Mouse (Mus musculus) forebrain, embryonic 12.5 days (tissue): ENCODE results near the gene Galnt7. TPM values are rescaled to one million over a fixed set of nuclear protein-coding genes. Genes with fewer than 3 reads are reported as not detected.

Experiments
- ATAC-seq: fragments of 200-750 bp; cut with Nextera tagmentation; 2 replicates; pipeline ENCODE4 v1.8.0; 2017; ENCODE audit warnings: moderate TSS enrichment; ENCODE audit not compliant: low FRiP score
- H3K27ac ChIP-seq: fragments of 300-500 bp; sonication (generic); 2 replicates; pipeline ENCODE4 v1.5.1; 2016; ENCODE audit warnings: mild to moderate bottlenecking
- H3K27me3 ChIP-seq: fragments of 300-500 bp; sonication (generic); 2 replicates; pipeline ENCODE4 v1.6.1; 2016; ENCODE audit warnings: mild to moderate bottlenecking
- H3K36me3 ChIP-seq: fragments of 300-500 bp; sonication (generic); replicated peaks from 2 replicates; pipeline ENCODE4 v1.6.1; 2016; ENCODE audit warnings: mild to moderate bottlenecking
- H3K4me1 ChIP-seq: fragments of 300-500 bp; sonication (generic); 2 replicates; pipeline ENCODE4 v1.6.1; 2016
- H3K4me2 ChIP-seq: fragments of 300-500 bp; sonication (generic); 2 replicates; pipeline ENCODE4 v1.6.1; 2016; ENCODE audit warnings: mild to moderate bottlenecking, moderate library complexity
- H3K4me3 ChIP-seq: fragments of 300-500 bp; sonication (generic); replicated peaks from 2 replicates; pipeline ENCODE4 v1.5.1; 2016; ENCODE audit warnings: mild to moderate bottlenecking
- H3K9ac ChIP-seq: fragments of 300-500 bp; sonication (generic); 2 replicates; pipeline ENCODE4 v1.6.1; 2016; ENCODE audit warnings: mild to moderate bottlenecking
- H3K9me3 ChIP-seq: fragments of 300-500 bp; sonication (generic); 2 replicates; pipeline ENCODE4 v1.6.1; 2016
- WGBS: fragments of 180-500 bp; shearing (Covaris S2); methylation state at CpG from one replicate; pipeline ENCODE4 v1.1.7; 2016; 5-methylcytosine and 5-hydroxymethylcytosine counted together
- polyA plus RNA-seq: library from polyadenylated mRNA; unstranded; fragments of >200 nt; fragmentation: Nextera tagmentation; extraction: Ambion mirVana; gene quantifications from 2 replicates; pipeline ENCODE4 v1.2.1, GENCODE M21; 2016

Gene Galnt7
- polyA plus RNA-seq, 1 experiment from 2014 or later = 18.9 TPM

DNA sequence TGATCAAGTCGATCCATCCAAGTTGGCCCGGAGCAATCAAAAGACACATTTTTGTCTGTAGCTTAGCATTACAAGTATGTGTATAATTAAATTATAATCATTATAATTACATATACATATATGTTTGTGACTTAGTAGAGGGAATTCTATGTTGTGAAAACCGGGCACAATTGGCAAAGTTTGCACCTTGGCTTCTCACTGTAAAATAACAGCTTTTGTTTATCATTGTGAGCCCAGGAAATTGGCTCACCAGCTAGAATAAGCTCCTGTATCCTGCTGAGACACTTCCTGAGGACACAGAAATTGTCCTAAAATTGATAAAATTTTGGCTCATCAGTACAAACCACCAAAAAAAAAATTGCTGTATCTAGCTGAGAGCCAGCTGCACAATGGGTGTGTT is 106.4 kb downstream of the Galnt7 start:
- ATAC-seq = no peak
- Histone ChIP-seq H3K4me3 (no peak overlapping the region), H3K4me1 (no peaks in the 10 kb centered on the region), H3K27me3 (no peaks in the 10 kb centered on the region), H3K9ac (no peak overlapping the region), H3K9me3 (no peaks in the 10 kb centered on the region), H3K27ac (no peak overlapping the region), H3K36me3 (no peaks in the 10 kb centered on the region), H3K4me2 (no peak overlapping the region)
- 92% methylated on average over 3 of the region's 3 CpGs for WGBS

GRCm38 (mm10) chr8:57541405-57541804 is 111.4 kb downstream of the Galnt7 start:
- no peak for ATAC-seq
- Histone ChIP-seq H3K4me1 (no peaks in the 10 kb centered on the region), H3K4me2 (no peak overlapping the region), H3K4me3 (no peak overlapping the region), H3K9ac (no peak overlapping the region), H3K9me3 (no peaks in the 10 kb centered on the region), H3K36me3 (0 out of 2 replicates have a peak, but pooled peaks cover 2% of the 10 kb centered on the region), H3K27me3 (no peaks in the 10 kb centered on the region), H3K27ac (no peak overlapping the region)
- WGBS = 88% methylated on average over 9 of the region's 9 CpGs

DNA sequence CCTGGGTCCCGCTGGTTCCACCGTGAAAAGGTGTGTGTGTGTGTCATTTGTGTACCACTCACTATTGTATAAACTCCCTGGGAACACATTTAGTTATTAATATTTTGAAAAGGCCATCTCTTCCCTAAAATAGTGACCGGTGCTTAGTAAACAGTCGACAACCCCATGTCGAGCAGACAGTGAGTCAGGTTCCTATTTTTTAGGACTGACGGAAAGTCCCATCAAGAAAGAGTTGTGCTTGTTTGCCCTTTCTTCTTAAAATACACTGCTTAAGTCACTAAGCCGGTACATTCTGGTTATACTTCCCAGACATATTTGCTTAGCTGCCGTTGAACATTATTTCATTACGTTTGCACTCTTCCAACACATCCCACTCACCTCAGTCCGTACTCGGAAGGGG is 111.9 kb downstream of the Galnt7 start:
- WGBS = 95% methylated on average over 11 of the region's 11 CpGs
- H3K9me3 ChIP-seq = no peaks in the 10 kb centered on the region
- H3K27ac ChIP-seq = no peak overlapping the region
- peaks cover 7% of the 10 kb centered on the region; the same call in 1 of the 2 replicates for H3K36me3 ChIP-seq
- H3K4me1 ChIP-seq = no peaks in the 10 kb centered on the region
- H3K9ac ChIP-seq = no peak overlapping the region
- ATAC-seq = no peak
- no peak overlapping the region for H3K4me3 ChIP-seq
- no peak overlapping the region for H3K4me2 ChIP-seq
- H3K27me3 ChIP-seq = no peaks in the 10 kb centered on the region

GRCm38 (mm10) chr8:57540110-57540838 is 112.6 kb downstream of the Galnt7 start:
- H3K4me2 ChIP-seq = no peak overlapping the region
- H3K27me3 ChIP-seq = no peaks in the 10 kb centered on the region
- H3K27ac ChIP-seq = no peak overlapping the region
- no peaks in the 10 kb centered on the region for H3K4me1 ChIP-seq
- H3K4me3 ChIP-seq = no peak overlapping the region
- 47% methylated on average over 12 of the region's 12 CpGs for WGBS
- no peak overlapping the region for H3K9ac ChIP-seq
- H3K9me3 ChIP-seq = no peaks in the 10 kb centered on the region
- ATAC-seq = peak; percentile 56; the same call in 1 of the 2 replicates
- H3K36me3 ChIP-seq = peaks cover 12% of the 10 kb centered on the region

DNA sequence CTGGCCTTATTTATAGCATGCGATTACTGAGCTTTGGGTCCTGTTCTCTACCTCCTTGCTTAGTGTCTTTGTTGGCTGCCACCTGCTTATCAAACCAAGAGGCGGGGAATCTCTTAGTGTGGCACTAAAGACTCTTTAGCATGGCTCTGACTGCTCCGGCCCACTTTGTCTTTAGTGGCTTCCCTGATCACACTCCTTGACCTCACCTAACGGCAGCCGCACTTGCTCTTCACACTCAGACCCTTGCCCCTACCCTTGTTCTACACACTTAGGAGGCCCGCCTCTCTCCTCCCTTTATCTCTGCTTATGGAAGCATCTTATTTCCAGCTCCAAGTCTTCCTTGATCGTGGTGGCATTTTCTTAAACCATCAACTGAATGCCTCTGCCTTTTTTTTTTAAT is 114.2 kb downstream of the Galnt7 start:
- no peak for ATAC-seq
- 87% methylated on average over 7 of the region's 7 CpGs for WGBS
- H3K4me2 ChIP-seq = no peak overlapping the region
- no peaks in the 10 kb centered on the region for H3K27me3 ChIP-seq
- no peak overlapping the region for H3K27ac ChIP-seq
- H3K9me3 ChIP-seq = no peaks in the 10 kb centered on the region
- no peaks in the 10 kb centered on the region for H3K4me1 ChIP-seq
- no peak overlapping the region for H3K4me3 ChIP-seq
- no peak overlapping the region for H3K9ac ChIP-seq
- H3K36me3 ChIP-seq = peaks cover 18% of the 10 kb centered on the region

- no peak overlapping the region for H3K27ac ChIP-seq
- H3K36me3 ChIP-seq = peaks cover 21% of the 10 kb centered on the region
- no peak overlapping the region for H3K9ac ChIP-seq
- H3K4me1 ChIP-seq = no peaks in the 10 kb centered on the region
- 91% methylated on average over 6 of the region's 6 CpGs for WGBS
- ATAC-seq = no peak
- no peaks in the 10 kb centered on the region for H3K9me3 ChIP-seq
- H3K4me2 ChIP-seq = no peak overlapping the region
- H3K27me3 ChIP-seq = no peaks in the 10 kb centered on the region
- H3K4me3 ChIP-seq = no peak overlapping the region
Observed at GRCm38 (mm10) chr8:57536167-57536566, 116.7 kb downstream of the Galnt7 start.

GRCm38 (mm10) chr8:57534495-57534894 is 118.3 kb downstream of the Galnt7 start:
- Histone ChIP-seq H3K27me3 (no peaks in the 10 kb centered on the region), H3K36me3 (peaks cover 21% of the 10 kb centered on the region), H3K4me1 (no peaks in the 10 kb centered on the region), H3K9ac (no peak overlapping the region), H3K4me3 (no peak overlapping the region), H3K27ac (no peak overlapping the region), H3K4me2 (no peak overlapping the region), H3K9me3 (no peaks in the 10 kb centered on the region)
- ATAC-seq = no peak
- 87% methylated on average over 4 of the region's 4 CpGs for WGBS

GRCm38 (mm10) chr8:57533106-57533505 is 119.7 kb downstream of the Galnt7 start:
- no peak overlapping the region for H3K4me2 ChIP-seq
- no peak overlapping the region for H3K9ac ChIP-seq
- no peaks in the 10 kb centered on the region for H3K9me3 ChIP-seq
- no peak overlapping the region for H3K27ac ChIP-seq
- 91% methylated on average over 4 of the region's 4 CpGs for WGBS
- no peak overlapping the region for H3K4me3 ChIP-seq
- H3K27me3 ChIP-seq = no peaks in the 10 kb centered on the region
- no peaks in the 10 kb centered on the region for H3K4me1 ChIP-seq
- H3K36me3 ChIP-seq = peaks cover 21% of the 10 kb centered on the region
- ATAC-seq = no peak

GRCm38 (mm10) chr8:57532223-57532622 is 120.6 kb downstream of the Galnt7 start:
- H3K4me1 ChIP-seq = no peaks in the 10 kb centered on the region
- no peak overlapping the region for H3K4me3 ChIP-seq
- no peaks in the 10 kb centered on the region for H3K27me3 ChIP-seq
- no peak overlapping the region for H3K4me2 ChIP-seq
- H3K9ac ChIP-seq = no peak overlapping the region
- H3K9me3 ChIP-seq = no peaks in the 10 kb centered on the region
- no peak overlapping the region for H3K27ac ChIP-seq
- H3K36me3 ChIP-seq = peaks cover 21% of the 10 kb centered on the region
- ATAC-seq = no peak
- WGBS = 52% methylated on average over 2 of the region's 2 CpGs

- Histone ChIP-seq H3K9me3 (no peaks in the 10 kb centered on the region), H3K27me3 (no peaks in the 10 kb centered on the region), H3K36me3 (peaks cover 13% of the 10 kb centered on the region), H3K4me2 (no peak overlapping the region), H3K4me1 (no peaks in the 10 kb centered on the region), H3K4me3 (no peak overlapping the region), H3K9ac (no peak overlapping the region), H3K27ac (no peak overlapping the region)
- 33% methylated on average over 15 of the region's 15 CpGs for WGBS
- peak; percentile 73 for ATAC-seq
Observed at GRCm38 (mm10) chr8:57530666-57531349, 122.0 kb downstream of the Galnt7 start.

- Histone ChIP-seq H3K27ac (no peak overlapping the region), H3K4me3 (no peak overlapping the region), H3K9me3 (no peaks in the 10 kb centered on the region), H3K36me3 (peaks cover 11% of the 10 kb centered on the region; the same call in 1 of the 2 replicates), H3K27me3 (no peaks in the 10 kb centered on the region), H3K4me2 (no peak overlapping the region), H3K4me1 (no peaks in the 10 kb centered on the region), H3K9ac (no peak overlapping the region)
- WGBS = 90% methylated on average over 13 of the region's 13 CpGs
- ATAC-seq = no peak
Observed at GRCm38 (mm10) chr8:57530238-57530637, 122.6 kb downstream of the Galnt7 start.

DNA sequence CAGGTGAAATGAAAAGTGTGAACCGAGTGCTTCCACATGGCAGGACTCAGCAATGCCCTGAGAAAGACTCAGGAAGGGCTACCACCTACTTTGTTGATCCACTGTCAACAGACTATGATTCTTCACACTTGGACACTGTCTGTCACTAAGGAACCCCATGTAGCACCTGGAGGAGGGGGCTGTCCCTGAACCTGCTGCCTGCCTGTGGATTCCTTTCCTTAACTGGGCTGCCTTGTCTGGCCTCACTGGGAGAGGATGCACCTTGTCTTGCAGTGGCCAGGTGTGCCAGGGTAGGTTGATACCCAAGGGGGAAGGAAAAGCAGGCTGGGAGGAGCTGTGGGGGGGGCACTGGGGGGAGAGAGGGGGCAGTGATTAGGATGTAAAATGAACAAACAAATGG is 124.8 kb downstream of the Galnt7 start:
- Histone ChIP-seq H3K9ac (no peak overlapping the region), H3K27me3 (no peaks in the 10 kb centered on the region), H3K9me3 (no peaks in the 10 kb centered on the region), H3K4me1 (no peaks in the 10 kb centered on the region), H3K4me3 (no peak overlapping the region), H3K36me3 (peaks cover 7% of the 10 kb centered on the region; the same call in 1 of the 2 replicates), H3K4me2 (no peak overlapping the region), H3K27ac (no peak overlapping the region)
- 94% methylated on average over 1 of the region's 1 CpGs for WGBS
- ATAC-seq = no peak
